Mouse (Mus musculus): ENCODE measurements around the gene Tnfrsf13b.

GRCm38 (mm10) chr11:61147300-61147683, 20.7 kb downstream of the Tnfrsf13b start:
- TF ChIP-seq CTCF (IDR thresholded peaks at IDR 0.05; ENCODE audit: low read depth, low read length) (no peak), GATA1 (IDR thresholded peaks at IDR 0.05; ENCODE audit: borderline replicate concordance, low read length) (no peak), POLR2AphosphoS5 (IDR thresholded peaks at IDR 0.05; ENCODE audit: insufficient replicate concordance, low read depth, low read length) (no peak), TAL1 (conservative IDR thresholded peaks at IDR 0.05; ENCODE audit: low read depth, low read length) (no peak), GATA2 (IDR thresholded peaks at IDR 0.05; ENCODE audit: borderline replicate concordance, low read depth, low read length) (no peak)
